Mouse (Mus musculus) kidney, embryonic 16.5 days (tissue): ENCODE data around the gene Fzr1. TPM values are rescaled to one million over a fixed set of nuclear protein-coding genes. Genes with fewer than 3 reads are reported as not detected.
A peak's percentile ranks its signal among the peaks of the same experiment; 100 is the strongest.

Source experiments
- ATAC-seq: fragments of 200-750 bp; cut with Nextera tagmentation; 2 replicates; pipeline ENCODE4 v1.8.0; 2017; ENCODE audit warnings: moderate TSS enrichment; ENCODE audit not compliant: low FRiP score, low TSS enrichment
- H3K27ac ChIP-seq: fragments of 300-500 bp; sonication (generic); 2 replicates; pipeline ENCODE4 v1.5.1; 2014; ENCODE audit warnings: low read length
- H3K27me3 ChIP-seq: fragments of 300-500 bp; sonication (generic); 2 replicates; pipeline ENCODE4 v1.6.1; 2014; ENCODE audit warnings: low read length, control low read depth, mixed read lengths; ENCODE audit not compliant: insufficient read depth
- H3K36me3 ChIP-seq: fragments of 300-500 bp; sonication (generic); 2 replicates; pipeline ENCODE4 v1.6.1; 2014; ENCODE audit warnings: low read length, control low read depth, mixed read lengths; ENCODE audit not compliant: insufficient read depth
- H3K4me1 ChIP-seq: fragments of 300-500 bp; sonication (generic); 2 replicates; pipeline ENCODE4 v1.6.1; 2014; ENCODE audit warnings: low read length, control low read depth, mixed read lengths; ENCODE audit not compliant: insufficient read depth
- H3K4me2 ChIP-seq: fragments of 300-500 bp; sonication (generic); replicated peaks from 2 replicates; pipeline ENCODE4 v1.6.1; 2014; ENCODE audit warnings: low read depth, low read length
- H3K4me3 ChIP-seq: fragments of 300-500 bp; sonication (generic); 2 replicates; pipeline ENCODE4 v1.5.1; 2014; ENCODE audit warnings: mild to moderate bottlenecking, low read length
- H3K9ac ChIP-seq: fragments of 300-500 bp; sonication (generic); replicated peaks from 2 replicates; pipeline ENCODE4 v1.6.1; 2014; ENCODE audit warnings: low read length
- H3K9me3 ChIP-seq: fragments of 300-500 bp; sonication (generic); 2 replicates; pipeline ENCODE4 v1.6.1; 2016; ENCODE audit warnings: low read length, control low read depth
- WGBS: fragments of 180-500 bp; shearing (Covaris S2); extraction: QIAGEN DNeasy Blood & Tissue Kit; methylation state at CpG from one replicate; pipeline ENCODE4 v1.1.7; 2014; 5-methylcytosine and 5-hydroxymethylcytosine counted together
- polyA plus RNA-seq: library from polyadenylated mRNA; unstranded; fragments of >200 nt; fragmentation: Nextera tagmentation; extraction: Ambion mirVana; gene quantifications from 2 replicates; pipeline ENCODE4 v1.2.1, GENCODE M21; 2015

Gene Fzr1
- polyA plus RNA-seq, 1 experiment from 2014 or later: 111 TPM

DNA sequence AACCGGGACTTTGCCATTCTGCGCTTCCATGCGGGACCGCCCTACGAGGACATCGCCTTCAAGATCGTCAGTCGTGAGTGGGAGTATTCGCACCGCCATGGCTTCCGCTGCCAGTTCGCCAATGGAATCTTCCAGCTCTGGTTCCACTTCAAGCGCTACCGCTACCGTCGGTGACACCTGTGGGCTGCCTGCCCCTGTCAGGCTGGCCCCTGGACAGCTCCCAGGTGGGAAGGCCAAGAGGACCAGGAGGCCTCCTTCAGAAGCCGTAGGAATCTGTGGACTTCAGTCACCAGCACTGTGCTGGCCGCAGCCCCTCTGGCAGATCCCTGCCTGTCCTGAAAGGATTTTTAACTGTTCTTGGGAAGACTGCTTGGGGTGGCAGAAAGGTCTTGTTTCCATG is 52.5 kb downstream of the Fzr1 start:
- H3K4me1 ChIP-seq: peaks cover 37% of the 10 kb centered on the region
- ATAC-seq: no peak
- WGBS: 89% methylated on average over 18 of the region's 18 CpGs
- H3K9me3 ChIP-seq: no peaks in the 10 kb centered on the region
- H3K9ac ChIP-seq: no peak overlapping the region
- H3K4me3 ChIP-seq: no peak overlapping the region
- peak overlapping the region; percentile 76; the same call in 1 of the 2 replicates for H3K27ac ChIP-seq
- H3K27me3 ChIP-seq: no peaks in the 10 kb centered on the region
- H3K4me2 ChIP-seq: no peak overlapping the region
- H3K36me3 ChIP-seq: peaks cover 51% of the 10 kb centered on the region

DNA sequence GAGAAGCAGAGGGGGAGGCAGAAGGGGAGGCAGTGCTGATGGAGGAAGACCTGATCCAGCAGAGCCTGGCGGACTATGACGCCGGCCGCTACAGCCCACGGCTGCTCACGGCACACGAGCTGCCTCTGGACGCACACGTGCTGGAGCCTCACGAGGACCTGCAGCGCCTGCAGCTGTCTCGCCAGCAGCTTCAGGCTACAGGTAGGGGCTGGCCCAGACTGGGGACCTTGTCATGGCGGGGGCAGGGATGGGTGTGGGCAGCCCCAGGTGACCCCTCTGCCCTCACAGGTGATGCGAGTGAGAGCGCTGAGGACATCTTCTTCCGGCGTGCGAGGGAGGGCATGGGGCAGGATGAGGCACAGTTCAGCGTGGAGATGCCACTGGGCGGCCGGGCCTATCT is 53.1 kb downstream of the Fzr1 start:
- no peak overlapping the region for H3K4me3 ChIP-seq
- WGBS: 89% methylated on average over 21 of the region's 21 CpGs
- H3K36me3 ChIP-seq: peaks cover 51% of the 10 kb centered on the region
- H3K4me1 ChIP-seq: peaks cover 36% of the 10 kb centered on the region
- H3K9me3 ChIP-seq: no peaks in the 10 kb centered on the region
- H3K4me2 ChIP-seq: no peak overlapping the region
- H3K9ac ChIP-seq: no peak overlapping the region
- no peak overlapping the region for H3K27ac ChIP-seq
- no peaks in the 10 kb centered on the region for H3K27me3 ChIP-seq
- ATAC-seq: no peak

DNA sequence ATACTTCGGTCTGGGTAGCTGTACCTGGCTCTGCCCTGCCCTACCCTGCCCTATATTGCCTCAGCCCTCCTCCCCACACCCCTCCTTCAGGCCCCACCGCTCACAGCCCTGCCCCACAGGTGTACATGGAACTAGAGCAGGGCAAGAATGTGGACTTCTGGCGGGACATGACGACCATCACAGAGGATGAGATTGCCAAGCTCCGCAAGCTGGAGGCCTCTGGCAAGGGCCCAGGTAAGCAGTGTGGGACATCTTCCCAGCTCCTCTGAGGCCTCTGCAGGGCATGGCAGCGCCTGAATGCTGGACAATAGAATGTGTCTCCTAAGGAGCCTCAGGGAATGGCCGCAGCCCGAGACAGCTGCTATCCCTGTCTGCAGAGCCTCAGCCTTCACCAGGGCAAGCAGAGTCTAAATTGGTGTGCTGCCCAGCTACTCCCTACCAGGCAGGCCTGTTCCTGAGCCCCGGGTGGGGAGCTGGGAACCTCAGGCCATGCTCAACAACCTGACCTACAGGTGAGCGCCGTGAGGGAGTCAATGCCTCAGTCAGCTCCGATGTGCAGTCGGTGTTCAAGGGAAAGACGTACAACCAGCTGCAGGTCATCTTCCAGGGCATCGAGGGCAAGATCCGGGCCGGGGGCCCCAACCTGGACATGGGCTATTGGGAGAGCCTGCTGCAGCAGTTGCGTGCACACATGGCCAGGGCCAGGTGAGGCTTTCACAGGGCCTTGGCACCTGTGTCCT is 54.4 kb downstream of the Fzr1 start:
- WGBS: 94% methylated on average over 18 of the region's 18 CpGs
- Histone ChIP-seq H3K27ac (no peak overlapping the region), H3K9me3 (no peaks in the 10 kb centered on the region), H3K27me3 (no peaks in the 10 kb centered on the region), H3K9ac (no peak overlapping the region), H3K4me2 (no peak overlapping the region), H3K4me1 (peaks cover 32% of the 10 kb centered on the region), H3K4me3 (no peak overlapping the region), H3K36me3 (peaks cover 51% of the 10 kb centered on the region)
- ATAC-seq: no peak

DNA sequence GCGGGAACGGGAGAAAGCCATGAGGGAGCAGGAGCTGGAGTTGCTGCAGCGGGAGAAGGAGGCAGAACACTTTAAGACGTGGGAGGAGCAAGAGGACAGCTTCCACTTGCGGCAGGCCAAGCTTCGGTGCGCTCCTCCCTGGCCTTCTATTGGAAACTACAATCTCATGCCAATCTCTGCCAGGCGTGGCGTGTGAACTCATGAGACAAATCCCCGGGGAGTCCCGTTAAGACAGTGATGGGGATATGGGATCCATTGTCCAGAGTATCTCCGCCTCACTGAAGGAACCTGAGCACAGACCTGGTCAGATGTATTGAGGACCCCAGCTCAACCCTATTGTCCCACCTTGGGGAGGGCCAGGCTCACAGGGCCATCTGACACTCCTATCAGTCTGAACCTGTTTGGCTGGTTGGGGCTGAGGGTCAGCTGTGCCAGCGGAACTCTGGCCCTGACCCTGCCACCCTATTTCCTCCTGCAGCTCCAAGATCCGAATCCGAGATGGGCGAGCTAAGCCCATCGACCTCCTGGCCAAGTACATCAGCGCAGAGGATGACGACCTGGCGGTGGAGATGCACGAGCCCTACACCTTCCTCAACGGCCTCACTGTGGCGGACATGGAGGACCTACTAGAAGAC is 55.1 kb downstream of the Fzr1 start:
- no peak overlapping the region for H3K9ac ChIP-seq
- H3K27ac ChIP-seq: no peak overlapping the region
- H3K27me3 ChIP-seq: no peaks in the 10 kb centered on the region
- no peak overlapping the region for H3K4me2 ChIP-seq
- no peak for ATAC-seq
- H3K9me3 ChIP-seq: no peaks in the 10 kb centered on the region
- peaks cover 28% of the 10 kb centered on the region for H3K4me1 ChIP-seq
- 91% methylated on average over 23 of the region's 23 CpGs for WGBS
- H3K4me3 ChIP-seq: no peak overlapping the region
- H3K36me3 ChIP-seq: peaks cover 52% of the 10 kb centered on the region

DNA sequence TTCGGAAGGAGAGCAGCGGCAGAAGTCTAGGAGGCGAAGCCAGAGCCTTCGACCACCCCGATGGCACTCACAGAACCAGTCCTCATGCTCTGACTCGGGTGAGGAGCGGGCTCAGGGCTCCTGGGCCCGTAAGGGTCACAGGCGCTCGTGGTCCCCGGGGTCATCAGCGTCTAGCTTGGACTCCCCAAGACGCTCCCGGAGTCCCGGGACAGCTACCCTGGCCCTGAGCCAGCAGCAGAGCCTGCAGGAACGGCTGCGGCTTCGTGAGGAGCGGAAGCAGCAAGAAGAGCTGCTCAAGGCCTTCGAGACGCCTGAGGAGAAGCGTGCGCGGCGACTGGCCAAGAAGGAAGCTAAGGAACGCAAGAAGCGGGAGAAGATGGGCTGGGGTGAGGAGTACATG is 55.9 kb downstream of the Fzr1 start:
- H3K9me3 ChIP-seq: no peaks in the 10 kb centered on the region
- H3K4me2 ChIP-seq: peak overlapping the region; percentile 74; the same call in 1 of the 2 replicates
- WGBS: 93% methylated on average over 27 of the region's 27 CpGs
- H3K36me3 ChIP-seq: peaks cover 55% of the 10 kb centered on the region
- H3K4me1 ChIP-seq: peaks cover 25% of the 10 kb centered on the region
- no peak for ATAC-seq
- H3K9ac ChIP-seq: no peak overlapping the region
- peak overlapping the region; percentile 91 for H3K4me3 ChIP-seq
- no peaks in the 10 kb centered on the region for H3K27me3 ChIP-seq
- no peak overlapping the region for H3K27ac ChIP-seq

DNA sequence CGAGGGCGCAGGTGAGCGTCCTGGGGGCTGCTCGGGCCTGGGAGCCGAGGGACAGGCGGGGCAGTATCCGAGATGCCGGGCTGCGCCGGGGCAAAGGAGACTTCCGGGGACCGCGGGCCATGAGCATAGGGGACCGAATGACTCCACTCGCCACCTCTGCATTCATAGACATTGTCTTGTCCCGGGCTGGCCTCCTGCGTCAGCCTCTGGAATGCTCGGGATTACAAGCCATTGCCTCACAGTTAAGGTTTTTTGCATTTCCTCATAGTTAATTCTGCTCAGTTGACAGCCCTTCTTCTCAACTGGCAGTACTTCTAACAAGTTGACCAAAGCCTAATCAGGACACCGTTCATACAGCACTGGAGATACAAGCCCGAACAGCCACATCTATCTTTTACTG is 56.9 kb downstream of the Fzr1 start:
- H3K27ac ChIP-seq: peak overlapping the region; percentile 95
- peak overlapping the region; percentile 87 for H3K9ac ChIP-seq
- 3% methylated on average over 20 of the region's 20 CpGs for WGBS
- peaks cover 35% of the 10 kb centered on the region for H3K4me1 ChIP-seq
- peak overlapping the region; percentile 91 for H3K4me3 ChIP-seq
- H3K36me3 ChIP-seq: peaks cover 47% of the 10 kb centered on the region
- H3K4me2 ChIP-seq: peak overlapping the region; percentile 74
- no peaks in the 10 kb centered on the region for H3K9me3 ChIP-seq
- H3K27me3 ChIP-seq: no peaks in the 10 kb centered on the region
- ATAC-seq: no peak

DNA sequence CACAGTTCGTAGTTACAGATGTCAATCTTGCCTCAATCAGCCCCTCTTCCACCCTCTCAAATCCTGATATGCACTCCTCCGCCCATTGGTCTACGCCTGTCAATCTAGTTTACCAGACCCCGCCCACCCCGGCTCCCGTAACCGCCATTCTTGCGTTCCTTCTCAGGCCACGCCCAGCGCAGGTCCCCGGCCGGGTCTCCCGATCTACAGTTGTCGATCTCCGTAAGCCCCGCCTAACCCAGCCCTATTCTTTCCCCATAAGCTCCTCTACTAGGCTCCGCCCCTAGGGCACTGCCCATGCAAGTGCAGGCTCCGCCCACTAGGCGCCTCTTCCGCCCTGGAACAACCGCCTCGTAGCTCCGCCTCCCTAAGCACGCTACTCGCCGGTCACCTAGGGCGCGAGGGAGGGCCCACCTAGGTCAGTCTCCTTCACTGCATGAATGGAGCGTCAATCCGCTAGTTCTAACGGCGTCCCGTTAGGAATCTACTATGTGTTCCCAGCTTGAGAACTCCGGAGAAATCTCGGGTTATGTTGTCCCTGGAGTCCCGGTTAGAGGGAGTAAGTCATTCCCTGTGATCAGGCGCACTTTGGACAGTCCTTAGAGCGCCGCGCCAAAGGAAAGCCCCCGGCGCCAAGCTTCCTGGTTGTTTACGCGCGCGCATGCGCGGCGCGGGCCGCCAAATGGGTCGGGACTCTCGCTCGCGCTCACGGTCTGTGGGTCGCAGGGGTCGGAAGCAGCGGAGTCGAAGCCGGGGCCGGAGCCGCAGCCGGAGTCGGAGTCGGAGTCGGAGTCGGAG is 57.6 kb downstream of the Fzr1 start, which contains the start of gene Cactin:
Gene Cactin, plus strand, starts transcription at position 554 of the 798 bp plus-strand sequence.
- peak within 1 kb of the TSS; percentile 91 for H3K4me3 ChIP-seq
- peaks cover 42% of the 10 kb centered on the region for H3K4me1 ChIP-seq
- H3K27ac ChIP-seq: peak within 1 kb of the TSS; percentile 95
- WGBS: under 1% methylated on average over 68 of the region's 68 CpGs
- H3K9me3 ChIP-seq: no peaks in the 10 kb centered on the region
- no peaks in the 10 kb centered on the region for H3K27me3 ChIP-seq
- peaks cover 42% of the 10 kb centered on the region for H3K36me3 ChIP-seq
- H3K4me2 ChIP-seq: peak within 1 kb of the TSS; percentile 74
- peak within 1 kb of the TSS; percentile 87 for H3K9ac ChIP-seq
- peak; percentile 91 for ATAC-seq

DNA sequence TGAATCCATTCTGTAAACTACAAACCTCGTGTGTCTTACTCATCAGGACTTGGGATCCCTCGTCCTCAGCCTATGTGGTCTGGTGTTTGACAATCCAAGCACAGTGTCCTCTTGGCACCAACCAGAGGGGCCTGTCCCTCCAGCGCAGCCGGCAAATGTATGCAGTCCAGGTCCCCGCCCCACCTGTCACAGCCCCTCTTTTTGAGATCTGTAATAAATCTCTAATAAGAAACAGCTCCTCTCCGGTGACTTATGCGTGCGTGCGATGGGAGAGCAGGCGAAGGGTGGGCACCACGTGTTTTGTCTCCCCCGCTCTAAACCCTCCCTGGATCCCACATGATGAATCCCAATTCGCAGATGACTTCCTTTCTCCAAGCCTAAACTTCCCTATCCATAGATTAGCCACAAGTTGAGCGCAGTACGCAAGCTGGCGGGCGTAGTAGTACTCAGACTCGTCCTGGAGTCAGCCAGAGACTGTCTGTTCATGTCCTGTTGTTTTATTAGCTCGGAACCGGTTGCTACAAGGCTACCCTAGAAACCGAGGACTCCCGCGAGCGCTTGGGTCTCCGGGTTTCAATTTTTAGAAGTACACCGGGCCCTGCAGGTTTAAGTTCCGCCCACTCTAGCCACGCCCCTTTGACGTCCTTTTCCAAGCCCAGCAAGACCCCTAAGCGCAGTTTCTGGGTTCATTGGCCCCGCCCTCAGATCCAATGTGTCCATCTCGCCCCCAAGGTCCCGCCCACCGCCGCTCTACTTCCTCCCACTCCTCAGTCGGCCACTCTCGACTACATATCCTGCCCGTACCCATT is 58.4 kb downstream of the Fzr1 start:
- H3K4me1 ChIP-seq: peaks cover 44% of the 10 kb centered on the region

DNA sequence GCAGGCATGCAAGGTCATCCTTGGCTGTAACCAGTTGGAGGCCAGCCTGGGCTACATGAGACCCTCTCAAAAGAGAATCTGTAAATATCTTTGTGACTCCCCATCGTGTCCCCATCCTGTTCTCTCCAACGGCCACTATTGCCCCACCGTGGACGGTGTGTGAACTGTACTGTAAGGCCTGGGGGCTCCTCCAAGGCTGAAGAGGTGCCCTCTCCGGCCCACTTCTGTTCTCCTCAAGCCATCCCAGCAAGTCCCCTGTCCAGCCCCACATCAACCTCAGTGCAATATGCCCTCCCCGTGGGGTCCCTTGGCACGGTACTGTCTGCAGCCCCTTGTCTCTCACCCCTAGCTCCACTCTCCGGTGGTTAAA is 59.0 kb downstream of the Fzr1 start:
- H3K9me3 ChIP-seq: no peaks in the 10 kb centered on the region
- peak overlapping the region; percentile 95 for H3K27ac ChIP-seq
- peak overlapping the region; percentile 91 for H3K4me3 ChIP-seq
- H3K36me3 ChIP-seq: peaks cover 38% of the 10 kb centered on the region
- no peaks in the 10 kb centered on the region for H3K27me3 ChIP-seq
- H3K9ac ChIP-seq: peak overlapping the region; percentile 74
- H3K4me1 ChIP-seq: peaks cover 44% of the 10 kb centered on the region
- whole genome bisulfite sequencing: 24% methylated on average over 8 of the region's 8 CpGs
- H3K4me2 ChIP-seq: peak overlapping the region; percentile 74
- ATAC-seq: no peak

More for the DNA sequence above, 58.4 kb downstream of the Fzr1 start:
- Histone ChIP-seq H3K27me3 (no peaks in the 10 kb centered on the region), H3K9me3 (no peaks in the 10 kb centered on the region), H3K9ac (peak overlapping the region; percentile 74), H3K36me3 (peaks cover 42% of the 10 kb centered on the region), H3K4me3 (peak overlapping the region; percentile 91), H3K4me2 (peak overlapping the region; percentile 74), H3K27ac (peak overlapping the region; percentile 95)
- WGBS: under 1% methylated on average over 38 of the region's 38 CpGs
- no peak; the same call in 1 of the 2 replicates for ATAC-seq
